Mouse (Mus musculus) spleen, adult 2 months (tissue): ENCODE measurements around the gene Jund. TPM values are rescaled to one million over a fixed set of nuclear protein-coding genes. Genes with fewer than 3 reads are reported as not detected.

Source experiments
- DNase-seq, 2 experiments: peaks; one replicate each; pipeline versions ENCODE4 v3.0.0 to v3.0.0-alpha.2; 2012 to 2021; ENCODE audit warnings: low spot score in 2 of 2, low read depth in 1 of 2
- H3K27ac ChIP-seq: fragments of 200-500 bp; 2 replicates; pipeline ENCODE4 v1.5.1; 2012; ENCODE audit warnings: low read length, inconsistent platforms; ENCODE audit not compliant: insufficient read depth
- H3K27me3 ChIP-seq: fragments of 200-500 bp; 2 replicates; pipeline ENCODE4 v1.6.1; 2012; ENCODE audit warnings: mild to moderate bottlenecking, moderate library complexity, low read length, inconsistent platforms; ENCODE audit not compliant: control insufficient read depth, insufficient read depth
- H3K36me3 ChIP-seq: fragments of 200-500 bp; 2 replicates; pipeline ENCODE4 v1.6.1; 2012; ENCODE audit warnings: mild to moderate bottlenecking, low read length, inconsistent platforms; ENCODE audit not compliant: control insufficient read depth, insufficient read depth
- H3K4me1 ChIP-seq: fragments of 200-500 bp; 2 replicates; pipeline ENCODE4 v1.6.1; 2011; ENCODE audit warnings: inconsistent platforms; ENCODE audit not compliant: control insufficient read depth, insufficient read depth, insufficient read length
- H3K4me3 ChIP-seq: fragments of 200-500 bp; 2 replicates; pipeline ENCODE4 v1.5.1; 2011; ENCODE audit warnings: mild to moderate bottlenecking, inconsistent platforms; ENCODE audit not compliant: insufficient read depth, insufficient read length; ENCODE audit errors: extremely low read depth
- CTCF ChIP-seq: fragments of 200-500 bp; IDR thresholded peaks from 2 replicates; pipeline ENCODE4 v1.5.1; 2011; ENCODE audit warnings: mild to moderate bottlenecking, inconsistent platforms; ENCODE audit not compliant: insufficient read depth, insufficient read length, insufficient replicate concordance; ENCODE audit errors: extremely low read depth
- POLR2A ChIP-seq: fragments of 200-500 bp; IDR thresholded peaks from 2 replicates; pipeline ENCODE4 v1.6.1; 2011; ENCODE audit warnings: low read depth, low read length, inconsistent platforms
- WGBS: fragments of 180-500 bp; shearing (Covaris S2); methylation state at CpG from one replicate; pipeline ENCODE4 v1.1.7; 2018; 5-methylcytosine and 5-hydroxymethylcytosine counted together
- polyA plus RNA-seq: library from polyadenylated mRNA; depleted of rRNA; stranded (reverse); fragments of >200 nt; gene quantifications from 2 replicates; pipeline ENCODE4 v1.2.3, GENCODE M21; 2012

The Jund gene
- polyA plus RNA-seq, 1 experiment = 269 TPM

GRCm38 (mm10) chr8:70737705-70738104 is 39.0 kb downstream of the Jund start:
- no peaks in the 10 kb centered on the region; the same call in 1 of the 2 replicates for H3K27me3 ChIP-seq
- H3K36me3 ChIP-seq = no peaks in the 10 kb centered on the region
- no peak for TF ChIP-seq CTCF
- TF ChIP-seq POLR2A = no peak
- no peak overlapping the region for H3K27ac ChIP-seq
- 73% methylated on average over 5 of the region's 5 CpGs for WGBS
- no peak for DNase-seq
- H3K4me1 ChIP-seq = no peaks in the 10 kb centered on the region
- H3K4me3 ChIP-seq = no peak overlapping the region

GRCm38 (mm10) chr8:70738211-70738610 is 39.5 kb downstream of the Jund start:
- H3K4me3 ChIP-seq = no peak overlapping the region
- no peaks in the 10 kb centered on the region for H3K36me3 ChIP-seq
- TF ChIP-seq CTCF (no peak), POLR2A (no peak)
- no peak for DNase-seq
- H3K27me3 ChIP-seq = peaks cover 2% of the 10 kb centered on the region; the same call in 1 of the 2 replicates
- H3K27ac ChIP-seq = no peak overlapping the region
- H3K4me1 ChIP-seq = 0 out of 2 replicates have a peak, but pooled peaks cover 3% of the 10 kb centered on the region
- 34% methylated on average over 3 of the region's 3 CpGs for WGBS

GRCm38 (mm10) chr8:70741661-70742060 is 42.9 kb downstream of the Jund start:
- DNase-seq = no peak
- TF ChIP-seq POLR2A (no peak), CTCF (no peak)

GRCm38 (mm10) chr8:70742176-70742575 is 43.4 kb downstream of the Jund start:
- TF ChIP-seq CTCF (no peak), POLR2A (no peak)
- no peak overlapping the region for H3K27ac ChIP-seq
- no peak for DNase-seq
- peaks cover 11% of the 10 kb centered on the region; the same call in 1 of the 2 replicates for H3K4me1 ChIP-seq
- 77% methylated on average over 11 of the region's 11 CpGs for WGBS
- no peak overlapping the region for H3K4me3 ChIP-seq
- no peaks in the 10 kb centered on the region for H3K36me3 ChIP-seq
- peaks cover 4% of the 10 kb centered on the region for H3K27me3 ChIP-seq

More at GRCm38 (mm10) chr8:70741661-70742060, 42.9 kb downstream of the Jund start:
- Histone ChIP-seq H3K27me3 (peaks cover 4% of the 10 kb centered on the region), H3K4me1 (peaks cover 11% of the 10 kb centered on the region; the same call in 1 of the 2 replicates), H3K36me3 (no peaks in the 10 kb centered on the region), H3K27ac (no peak overlapping the region), H3K4me3 (no peak overlapping the region)
- WGBS = 45% methylated on average over 5 of the region's 5 CpGs

GRCm38 (mm10) chr8:70742981-70743655 is 44.4 kb downstream of the Jund start:
- DNase-seq = peak in 1 of 2 experiments; percentile 7
- H3K27ac ChIP-seq = no peak overlapping the region
- H3K27me3 ChIP-seq = peaks cover 4% of the 10 kb centered on the region
- peaks cover 11% of the 10 kb centered on the region; the same call in 1 of the 2 replicates for H3K4me1 ChIP-seq
- TF ChIP-seq CTCF (no peak), POLR2A (no peak)
- H3K4me3 ChIP-seq = peak overlapping the region; percentile 14; the same call in 1 of the 2 replicates
- 6% methylated on average over 38 of the region's 38 CpGs for WGBS
- H3K36me3 ChIP-seq = no peaks in the 10 kb centered on the region

GRCm38 (mm10) chr8:70743656-70744590 is 45.2 kb downstream of the Jund start:
- no peak overlapping the region for H3K27ac ChIP-seq
- H3K27me3 ChIP-seq = peaks cover 4% of the 10 kb centered on the region
- 4% methylated on average over 48 of the region's 48 CpGs for WGBS
- no peak for TF ChIP-seq CTCF
- TF ChIP-seq POLR2A = no peak
- DNase-seq = peak in 1 of 2 experiments; percentile 18
- H3K36me3 ChIP-seq = no peaks in the 10 kb centered on the region
- H3K4me1 ChIP-seq = peaks cover 11% of the 10 kb centered on the region; the same call in 1 of the 2 replicates
- peak overlapping the region; percentile 52 for H3K4me3 ChIP-seq

GRCm38 (mm10) chr8:70744806-70745205 is 46.1 kb downstream of the Jund start:
- Histone ChIP-seq H3K36me3 (no peaks in the 10 kb centered on the region), H3K27me3 (peaks cover 4% of the 10 kb centered on the region), H3K27ac (no peak overlapping the region), H3K4me3 (no peak overlapping the region), H3K4me1 (peaks cover 11% of the 10 kb centered on the region; the same call in 1 of the 2 replicates)
- 40% methylated on average over 11 of the region's 11 CpGs for WGBS
- peak in 1 of 2 experiments; percentile 15 for DNase-seq
- no peak for TF ChIP-seq CTCF
- TF ChIP-seq POLR2A = no peak
